Mouse (Mus musculus) hindbrain, embryonic 16.5 days (tissue): Measurements from ENCODE around the gene Scn10a. TPM values are rescaled to one million over a fixed set of nuclear protein-coding genes. Genes with fewer than 3 reads are reported as not detected.

Source experiments
- ATAC-seq: fragments of 200-750 bp; cut with Nextera tagmentation; 2 replicates; pipeline ENCODE4 v1.8.0; 2017; ENCODE audit warnings: moderate TSS enrichment, moderate library complexity
- H3K27ac ChIP-seq: fragments of 300-500 bp; sonication (generic); 2 replicates; pipeline ENCODE4 v1.5.1; 2014; ENCODE audit warnings: low read depth, mild to moderate bottlenecking, control low read depth, low read length, moderate library complexity
- H3K27me3 ChIP-seq: fragments of 300-500 bp; sonication (generic); replicated peaks from 2 replicates; pipeline ENCODE4 v1.6.1; 2014; ENCODE audit warnings: low read length; ENCODE audit not compliant: control insufficient read depth, insufficient read depth
- H3K36me3 ChIP-seq: fragments of 300-500 bp; sonication (generic); 2 replicates; pipeline ENCODE4 v1.6.1; 2014; ENCODE audit warnings: mild to moderate bottlenecking, low read length, moderate library complexity, mixed read lengths; ENCODE audit not compliant: control insufficient read depth, insufficient read depth
- H3K4me1 ChIP-seq: fragments of 300-500 bp; sonication (generic); 2 replicates; pipeline ENCODE4 v1.6.1; 2014; ENCODE audit warnings: low read depth, low read length; ENCODE audit not compliant: control insufficient read depth, insufficient read depth
- H3K4me2 ChIP-seq: fragments of 300-500 bp; sonication (generic); 2 replicates; pipeline ENCODE4 v1.6.1; 2014; ENCODE audit warnings: mild to moderate bottlenecking, low read length, control low read depth, moderate library complexity
- H3K4me3 ChIP-seq: fragments of 300-500 bp; sonication (generic); 2 replicates; pipeline ENCODE4 v1.5.1; 2014; ENCODE audit warnings: mild to moderate bottlenecking, low read length, control low read depth, moderate library complexity
- H3K9ac ChIP-seq: fragments of 300-500 bp; sonication (generic); 2 replicates; pipeline ENCODE4 v1.6.1; 2014; ENCODE audit warnings: low read depth, mild to moderate bottlenecking, control low read depth, low read length, moderate library complexity
- H3K9me3 ChIP-seq: fragments of 300-500 bp; sonication (generic); 2 replicates; pipeline ENCODE4 v1.6.1; 2014; ENCODE audit warnings: mild to moderate bottlenecking, low read length, moderate library complexity; ENCODE audit not compliant: control insufficient read depth
- WGBS: fragments of 180-500 bp; shearing (Covaris S2); extraction: QIAGEN DNeasy Blood & Tissue Kit; methylation state at CpG from one replicate; pipeline ENCODE4 v1.1.7; 2014; 5-methylcytosine and 5-hydroxymethylcytosine counted together
- polyA plus RNA-seq: library from polyadenylated mRNA; unstranded; fragments of >200 nt; fragmentation: Nextera tagmentation; extraction: Ambion mirVana; gene quantifications from 2 replicates; pipeline ENCODE4 v1.2.1, GENCODE M21; 2015

Gene Scn10a
- polyA plus RNA-seq, 1 experiment from 2014 or later = 0.53 TPM

DNA sequence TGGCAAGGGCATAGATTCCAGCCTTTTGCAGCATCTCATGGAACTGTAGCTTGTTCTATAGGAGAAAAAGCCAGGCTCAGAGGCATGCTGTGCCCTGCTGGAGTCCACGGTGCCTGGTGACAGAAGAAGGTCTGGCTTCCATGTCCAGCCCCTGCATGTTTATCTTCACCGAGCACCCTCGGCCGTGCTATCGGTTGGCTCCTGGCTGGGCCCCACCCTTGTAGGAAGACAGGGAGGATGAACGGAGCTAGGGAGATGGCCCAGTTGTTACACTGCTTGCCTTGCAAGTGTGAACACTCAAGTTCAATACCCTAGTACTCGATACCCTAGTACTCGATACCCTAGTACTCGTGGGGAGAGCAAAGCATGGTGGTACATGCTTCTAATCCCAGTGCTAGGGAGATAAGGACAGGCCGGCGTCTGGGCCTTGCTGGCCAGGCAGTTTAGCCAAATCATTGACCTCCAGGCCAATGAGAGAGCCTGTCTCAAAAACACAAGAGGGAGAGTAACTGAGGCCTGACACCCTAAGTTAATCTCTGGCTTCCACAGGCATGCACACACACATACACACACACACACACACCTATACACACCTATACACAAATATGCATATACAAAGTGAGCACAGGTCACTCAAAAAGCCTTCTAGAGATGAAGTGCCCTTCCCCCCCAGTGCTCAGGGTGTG, 9.4 kb upstream of the Scn10a start:
- 90% methylated on average over 11 of the region's 11 CpGs for WGBS
- H3K36me3 ChIP-seq = no peaks in the 10 kb centered on the region
- H3K4me2 ChIP-seq = no peak overlapping the region
- ATAC-seq = no peak
- no peak overlapping the region for H3K9ac ChIP-seq
- H3K9me3 ChIP-seq = no peaks in the 10 kb centered on the region
- H3K27me3 ChIP-seq = no peaks in the 10 kb centered on the region
- H3K27ac ChIP-seq = no peak overlapping the region
- H3K4me1 ChIP-seq = peaks cover 2% of the 10 kb centered on the region; the same call in 1 of the 2 replicates
- no peak overlapping the region for H3K4me3 ChIP-seq

DNA sequence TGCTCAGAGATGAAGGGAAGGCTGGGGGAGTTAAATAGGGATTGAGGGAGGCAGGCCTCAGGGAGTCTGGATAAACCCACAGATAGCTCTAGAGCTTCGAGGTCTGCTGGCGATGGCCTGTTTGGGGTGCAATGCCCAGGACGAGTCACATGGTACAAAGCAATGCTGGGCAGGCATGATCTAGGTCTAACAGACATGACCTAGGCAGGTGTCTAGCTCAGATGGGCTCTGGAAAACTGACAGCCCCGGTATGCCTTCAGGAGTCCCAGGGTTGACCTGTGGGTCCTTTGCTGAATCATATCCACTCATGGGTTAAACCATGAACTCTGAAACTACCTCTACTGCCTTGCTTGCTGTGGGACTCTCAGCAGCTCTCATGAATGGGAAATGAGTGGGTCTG, 7.9 kb upstream of the Scn10a start:
- WGBS = 92% methylated on average over 4 of the region's 4 CpGs
- Histone ChIP-seq H3K4me1 (peaks cover 2% of the 10 kb centered on the region; the same call in 1 of the 2 replicates), H3K27me3 (no peaks in the 10 kb centered on the region), H3K4me2 (no peak overlapping the region), H3K27ac (no peak overlapping the region), H3K4me3 (no peak overlapping the region), H3K9ac (no peak overlapping the region), H3K9me3 (no peaks in the 10 kb centered on the region), H3K36me3 (no peaks in the 10 kb centered on the region)
- no peak for ATAC-seq

DNA sequence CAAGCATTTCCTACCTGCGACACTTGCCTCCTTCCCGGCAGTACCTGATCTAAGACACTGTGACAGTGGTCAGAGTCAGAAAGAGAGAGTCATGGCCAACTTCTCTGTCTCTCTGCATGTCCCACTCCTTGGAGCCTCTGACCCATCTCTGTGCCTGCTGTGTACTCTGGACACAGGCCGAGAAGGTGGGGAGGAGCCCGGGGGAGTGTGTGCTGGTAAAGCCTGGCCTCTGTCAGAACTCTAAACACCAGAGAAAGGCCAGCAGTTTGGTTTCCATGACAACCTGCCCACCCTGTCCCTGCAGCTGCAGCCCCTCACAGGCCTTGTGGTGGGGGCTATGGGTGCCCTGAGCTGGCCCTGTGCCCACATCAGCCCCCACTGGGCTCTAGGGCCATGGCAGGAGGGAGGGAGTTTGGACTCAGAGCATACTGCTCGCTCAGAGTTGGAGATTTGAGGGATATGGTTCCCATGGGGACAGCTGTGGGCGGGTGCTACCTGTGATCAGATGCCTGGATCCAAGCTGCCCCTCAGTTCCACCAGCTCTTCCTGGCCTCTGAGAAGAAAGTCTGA, 6.3 kb upstream of the Scn10a start:
- peak; percentile 58; the same call in 1 of the 2 replicates for ATAC-seq
- no peak overlapping the region for H3K4me2 ChIP-seq

DNA sequence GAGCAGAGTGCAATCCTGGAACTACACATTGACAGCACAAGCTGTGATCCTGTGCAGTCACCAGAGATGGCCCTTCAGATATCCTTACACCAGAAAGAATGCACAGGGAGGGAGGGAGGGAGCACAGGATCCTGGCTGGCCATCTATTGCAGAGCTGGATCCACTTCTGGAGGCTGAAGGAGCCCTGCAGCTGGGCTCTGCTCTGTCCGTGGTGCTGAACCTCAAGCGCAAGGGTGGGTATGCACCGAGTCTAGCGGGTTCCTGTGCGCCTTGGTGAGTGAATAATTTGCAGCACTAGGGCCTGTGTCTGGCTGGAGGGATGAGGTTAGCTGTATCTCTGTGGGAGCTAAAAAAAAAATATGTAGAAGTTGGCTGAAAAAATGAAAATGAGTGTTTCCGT, 12.4 kb downstream of the Scn10a start:
- Histone ChIP-seq H3K4me1 (no peaks in the 10 kb centered on the region), H3K27ac (no peak overlapping the region), H3K4me2 (no peak overlapping the region), H3K27me3 (no peaks in the 10 kb centered on the region), H3K9me3 (no peaks in the 10 kb centered on the region), H3K36me3 (no peaks in the 10 kb centered on the region), H3K4me3 (no peak overlapping the region), H3K9ac (no peak overlapping the region)
- ATAC-seq = no peak
- WGBS = 14% methylated on average over 6 of the region's 6 CpGs

More for the DNA sequence above, 6.3 kb upstream of the Scn10a start:
- no peak overlapping the region for H3K27ac ChIP-seq
- H3K36me3 ChIP-seq = no peaks in the 10 kb centered on the region
- no peaks in the 10 kb centered on the region for H3K27me3 ChIP-seq
- peaks cover 2% of the 10 kb centered on the region; the same call in 1 of the 2 replicates for H3K4me1 ChIP-seq
- no peak overlapping the region for H3K9ac ChIP-seq
- 71% methylated on average over 6 of the region's 6 CpGs for WGBS
- H3K4me3 ChIP-seq = no peak overlapping the region
- no peaks in the 10 kb centered on the region for H3K9me3 ChIP-seq

DNA sequence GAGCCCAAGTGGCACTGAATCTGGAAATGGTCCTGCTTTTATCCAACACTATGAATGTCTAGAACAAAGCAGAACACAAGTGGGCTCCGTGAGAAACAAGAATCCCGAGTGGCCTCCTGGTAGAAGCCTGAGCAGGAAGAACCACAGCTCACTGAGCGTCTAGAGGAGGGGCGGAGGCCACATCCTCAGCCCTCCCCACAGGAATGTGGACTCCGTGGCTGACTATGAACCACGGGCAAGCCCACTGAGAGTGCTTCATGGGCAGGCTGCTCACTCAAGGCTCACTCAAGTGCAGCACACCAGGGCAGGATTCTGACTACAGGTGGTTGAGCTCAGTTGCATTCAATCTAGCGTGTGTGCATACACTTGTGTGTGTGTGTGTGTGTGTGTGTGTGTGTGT, 27.6 kb downstream of the Scn10a start:
- Histone ChIP-seq H3K9me3 (no peaks in the 10 kb centered on the region), H3K4me1 (no peaks in the 10 kb centered on the region), H3K4me2 (no peak overlapping the region), H3K27ac (no peak overlapping the region), H3K36me3 (no peaks in the 10 kb centered on the region), H3K9ac (no peak overlapping the region), H3K27me3 (no peaks in the 10 kb centered on the region), H3K4me3 (no peak overlapping the region)
- WGBS = 71% methylated on average over 7 of the region's 7 CpGs
- no peak for ATAC-seq

DNA sequence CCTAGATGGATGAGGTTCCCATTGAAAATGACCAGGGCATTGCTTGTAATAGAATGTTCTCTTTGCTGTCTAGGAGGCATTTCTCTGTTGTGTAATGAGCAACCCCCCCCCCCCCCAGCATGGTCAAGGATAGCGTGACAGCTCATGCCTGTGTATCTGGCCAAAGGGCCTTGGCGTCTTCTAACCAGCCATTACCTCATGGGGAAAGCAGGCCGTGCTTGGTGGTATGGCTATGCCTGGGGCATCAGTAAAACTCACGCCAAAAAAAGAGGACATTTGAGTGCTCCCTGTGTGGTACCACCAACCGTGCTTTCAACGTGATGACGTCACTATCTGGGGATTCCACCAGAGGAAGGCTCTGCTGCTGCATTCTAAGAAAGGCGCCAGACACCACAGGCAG, 28.1 kb downstream of the Scn10a start:
- Histone ChIP-seq H3K27ac (no peak overlapping the region), H3K4me2 (no peak overlapping the region), H3K9me3 (no peaks in the 10 kb centered on the region), H3K4me1 (no peaks in the 10 kb centered on the region), H3K27me3 (no peaks in the 10 kb centered on the region), H3K9ac (no peak overlapping the region), H3K4me3 (no peak overlapping the region), H3K36me3 (no peaks in the 10 kb centered on the region)
- 77% methylated on average over 8 of the region's 8 CpGs for WGBS
- no peak for ATAC-seq

DNA sequence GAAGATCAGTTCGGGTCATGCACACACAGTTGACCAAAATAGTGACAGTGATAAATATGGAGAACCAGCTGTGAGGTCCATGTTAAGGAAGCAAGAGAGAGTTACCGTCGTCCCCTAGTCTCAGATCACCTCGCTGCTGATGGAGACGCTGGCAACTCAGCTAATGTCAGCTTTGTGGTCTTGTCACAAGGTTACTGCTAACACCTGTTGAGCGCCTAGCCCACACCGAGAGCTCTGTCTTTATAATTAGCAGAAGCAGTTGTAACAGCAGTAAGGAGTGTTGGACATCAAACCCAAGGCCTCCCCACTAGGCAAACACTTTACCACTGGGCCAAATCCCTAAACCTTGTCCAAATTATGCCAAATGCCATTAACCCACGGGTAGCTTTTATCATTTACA, 31.2 kb downstream of the Scn10a start:
- Histone ChIP-seq H3K4me2 (no peak overlapping the region), H3K36me3 (no peaks in the 10 kb centered on the region), H3K9me3 (no peaks in the 10 kb centered on the region), H3K4me1 (no peaks in the 10 kb centered on the region), H3K27ac (no peak overlapping the region), H3K27me3 (no peaks in the 10 kb centered on the region), H3K4me3 (no peak overlapping the region), H3K9ac (no peak overlapping the region)
- WGBS = 75% methylated on average over 8 of the region's 8 CpGs
- no peak for ATAC-seq

DNA sequence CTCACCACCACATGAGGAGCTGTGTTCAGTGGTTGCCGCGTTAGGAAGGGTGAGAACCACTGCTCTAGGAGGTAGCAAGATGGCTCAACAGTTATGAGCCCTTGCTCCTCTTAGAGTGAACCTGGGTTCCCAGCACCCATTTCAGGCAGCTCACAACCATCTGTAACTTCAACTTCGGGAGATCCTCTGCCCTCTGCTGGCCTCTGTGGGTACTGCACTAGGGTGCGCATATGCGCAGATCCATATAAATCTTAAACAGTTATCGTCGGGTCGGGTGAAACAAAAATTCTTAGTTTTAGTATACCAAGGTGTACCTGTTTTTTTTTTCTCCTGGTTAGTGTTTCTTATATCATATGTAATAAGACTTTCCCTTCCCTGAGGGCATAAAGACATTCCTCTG, 32.9 kb downstream of the Scn10a start:
- H3K4me1 ChIP-seq = no peaks in the 10 kb centered on the region
- H3K9me3 ChIP-seq = no peaks in the 10 kb centered on the region
- no peak overlapping the region for H3K4me3 ChIP-seq
- ATAC-seq = no peak
- no peaks in the 10 kb centered on the region for H3K27me3 ChIP-seq
- no peak overlapping the region for H3K27ac ChIP-seq
- H3K36me3 ChIP-seq = no peaks in the 10 kb centered on the region
- H3K9ac ChIP-seq = no peak overlapping the region
- H3K4me2 ChIP-seq = no peak overlapping the region
- WGBS = 93% methylated on average over 8 of the region's 8 CpGs

DNA sequence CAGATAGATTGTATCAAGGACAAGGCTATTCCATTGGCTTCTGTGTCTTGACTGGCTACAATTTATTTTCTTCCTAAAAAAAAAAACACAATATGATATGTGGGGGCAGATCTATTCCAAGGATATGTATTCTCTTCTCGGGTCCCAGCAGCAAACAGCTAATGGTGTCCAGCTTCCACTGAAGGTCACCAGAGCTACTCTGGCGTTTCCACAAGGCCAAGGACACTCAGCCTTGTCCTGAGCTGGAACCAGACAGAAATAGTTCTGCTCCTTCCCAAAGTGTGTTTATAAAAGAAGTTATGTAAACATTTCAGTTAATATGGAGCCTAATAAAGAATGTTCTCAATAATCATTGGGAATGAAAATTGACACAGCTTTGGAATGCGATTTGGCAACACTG, 38.2 kb downstream of the Scn10a start:
- WGBS = 83% methylated on average over 3 of the region's 3 CpGs
- H3K4me3 ChIP-seq = no peak overlapping the region
- no peak overlapping the region for H3K4me2 ChIP-seq
- H3K27ac ChIP-seq = no peak overlapping the region
- no peaks in the 10 kb centered on the region for H3K4me1 ChIP-seq
- H3K27me3 ChIP-seq = no peaks in the 10 kb centered on the region
- no peak overlapping the region for H3K9ac ChIP-seq
- no peaks in the 10 kb centered on the region for H3K9me3 ChIP-seq
- no peak for ATAC-seq
- no peaks in the 10 kb centered on the region for H3K36me3 ChIP-seq
